Mouse (Mus musculus): ENCODE data around the gene Nlgn1. TPM values are rescaled to one million over a fixed set of nuclear protein-coding genes. Genes with fewer than 3 reads are reported as not detected.

Gene Nlgn1
- polyA plus RNA-seq, 1 experiment from 2014 or later, result 0.34 TPM

GRCm38 (mm10) chr3:26330863-26331176 is 1.4 kb downstream of the Nlgn1 start:
- no peak for ATAC-seq (ENCODE audit: insufficient number of reproducible peaks, insufficient read depth, low FRiP score, low read depth)
- Histone ChIP-seq H3K4me1 (ENCODE audit: control insufficient read depth in 2 of 2, insufficient read depth in 2 of 2, low read length in 2 of 2) (peaks cover 0 to 8% of the 10 kb centered on the region in 2 experiments; a peak in 1 of 4 replicates), H3K9ac (ENCODE audit: low read length) (no peak overlapping the region), H3K4me2 (ENCODE audit: low read length) (peak overlapping the region; percentile 93), H3K27ac (replicated peaks in 1 of 2; ENCODE audit: control insufficient read depth in 1 of 2, insufficient read depth in 1 of 2, low read depth in 2 of 2, low read length in 2 of 2) (no peak overlapping the region), H3K4me3 (ENCODE audit: control insufficient read depth in 1 of 2, insufficient read depth in 1 of 2, low read depth in 1 of 2, low read length in 2 of 2) (peak overlapping the region; percentile 25 to 51; a peak in 3 of 4 replicates), H3K27me3 (ENCODE audit: control insufficient read depth, insufficient read depth, low read length) (peaks cover 50% of the 10 kb centered on the region), H3K9me3 (ENCODE audit: control insufficient read depth, low read length) (no peaks in the 10 kb centered on the region), H3K36me3 (ENCODE audit: control insufficient read depth, insufficient read depth, low read length) (no peaks in the 10 kb centered on the region)
- WGBS, result 11% methylated on average over 9 of the region's 9 CpGs

DNA sequence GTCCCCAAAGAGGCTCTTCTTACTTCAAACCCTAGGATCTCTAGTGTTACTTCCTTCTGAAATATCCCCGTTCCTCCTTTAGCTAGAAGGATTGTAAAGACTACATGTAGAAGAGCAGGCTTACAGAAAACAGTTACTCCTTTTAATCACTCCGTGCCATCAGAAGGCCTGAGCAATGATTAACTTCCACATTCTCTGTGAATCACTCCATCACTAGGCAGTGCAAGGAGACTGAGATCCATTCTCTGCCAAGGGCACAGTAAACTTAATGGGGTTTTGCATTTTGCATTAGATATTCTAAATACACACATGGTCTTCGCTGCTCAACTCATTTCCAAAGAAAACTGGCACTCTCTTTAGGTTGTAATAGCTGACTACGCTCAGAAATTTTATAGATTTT is 2.2 kb downstream of the Nlgn1 start:
- 79% methylated on average over 4 of the region's 4 CpGs for WGBS
- Histone ChIP-seq H3K4me2 (ENCODE audit: low read length) (no peak overlapping the region), H3K27ac (replicated peaks in 1 of 2; ENCODE audit: control insufficient read depth in 1 of 2, insufficient read depth in 1 of 2, low read depth in 2 of 2, low read length in 2 of 2) (no peak overlapping the region), H3K4me1 (ENCODE audit: control insufficient read depth in 2 of 2, insufficient read depth in 2 of 2, low read length in 2 of 2) (peaks cover 0 to 8% of the 10 kb centered on the region in 2 experiments; a peak in 1 of 4 replicates), H3K4me3 (ENCODE audit: control insufficient read depth in 1 of 2, insufficient read depth in 1 of 2, low read depth in 1 of 2, low read length in 2 of 2) (no peak overlapping the region), H3K9ac (ENCODE audit: low read length) (no peak overlapping the region), H3K36me3 (ENCODE audit: control insufficient read depth, insufficient read depth, low read length) (no peaks in the 10 kb centered on the region), H3K9me3 (ENCODE audit: control insufficient read depth, low read length) (no peaks in the 10 kb centered on the region), H3K27me3 (ENCODE audit: control insufficient read depth, insufficient read depth, low read length) (peaks cover 45% of the 10 kb centered on the region)
- ATAC-seq (ENCODE audit: insufficient number of reproducible peaks, insufficient read depth, low FRiP score, low read depth), result no peak

DNA sequence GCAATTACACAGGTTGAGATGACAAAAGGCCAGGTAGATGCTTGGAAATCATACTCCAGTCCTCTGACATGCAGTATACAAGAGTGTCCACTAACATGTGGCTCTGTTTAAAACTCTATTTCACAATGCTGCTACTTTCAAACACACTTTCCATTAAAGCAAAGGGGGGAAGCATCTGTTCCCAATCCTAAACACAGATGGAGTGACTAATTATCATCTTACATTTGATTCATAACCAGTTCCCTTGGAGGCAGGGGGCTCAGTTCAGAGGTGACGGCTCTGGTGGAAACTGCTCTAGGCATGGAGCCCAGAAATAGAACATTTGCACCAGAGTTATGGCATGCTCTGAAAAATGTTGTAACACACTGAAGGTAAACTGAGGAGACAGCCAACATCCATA is 7.8 kb downstream of the Nlgn1 start:
- Histone ChIP-seq H3K9ac (ENCODE audit: low read length) (no peak overlapping the region), H3K27ac (replicated peaks in 1 of 2; ENCODE audit: control insufficient read depth in 1 of 2, insufficient read depth in 1 of 2, low read depth in 2 of 2, low read length in 2 of 2) (no peak overlapping the region), H3K4me2 (ENCODE audit: low read length) (no peak overlapping the region), H3K36me3 (ENCODE audit: control insufficient read depth, insufficient read depth, low read length) (no peaks in the 10 kb centered on the region), H3K27me3 (ENCODE audit: control insufficient read depth, insufficient read depth, low read length) (no peaks in the 10 kb centered on the region), H3K9me3 (ENCODE audit: control insufficient read depth, low read length) (no peaks in the 10 kb centered on the region), H3K4me3 (ENCODE audit: control insufficient read depth in 1 of 2, insufficient read depth in 1 of 2, low read depth in 1 of 2, low read length in 2 of 2) (no peak overlapping the region), H3K4me1 (ENCODE audit: control insufficient read depth in 2 of 2, insufficient read depth in 2 of 2, low read length in 2 of 2) (no peaks in the 10 kb centered on the region)
- ATAC-seq (ENCODE audit: insufficient number of reproducible peaks, insufficient read depth, low FRiP score, low read depth), result no peak
- 63% methylated on average over 1 of the region's 1 CpGs for WGBS

- H3K4me3 ChIP-seq (ENCODE audit: control insufficient read depth in 1 of 2, insufficient read depth in 1 of 2, low read depth in 1 of 2, low read length in 2 of 2), result no peak overlapping the region
- no peak overlapping the region for H3K27ac ChIP-seq (replicated peaks in 1 of 2; ENCODE audit: control insufficient read depth in 1 of 2, insufficient read depth in 1 of 2, low read depth in 2 of 2, low read length in 2 of 2)
- no peaks in the 10 kb centered on the region for H3K9me3 ChIP-seq (ENCODE audit: control insufficient read depth, low read length)
- H3K36me3 ChIP-seq (ENCODE audit: control insufficient read depth, insufficient read depth, low read length), result no peaks in the 10 kb centered on the region
- ATAC-seq (ENCODE audit: insufficient number of reproducible peaks, insufficient read depth, low FRiP score, low read depth), result no peak
- H3K9ac ChIP-seq (ENCODE audit: low read length), result no peak overlapping the region
- H3K4me2 ChIP-seq (ENCODE audit: low read length), result no peak overlapping the region
- WGBS, result 78% methylated on average over 2 of the region's 2 CpGs
- H3K27me3 ChIP-seq (ENCODE audit: control insufficient read depth, insufficient read depth, low read length), result no peaks in the 10 kb centered on the region
- no peaks in the 10 kb centered on the region for H3K4me1 ChIP-seq (ENCODE audit: control insufficient read depth in 2 of 2, insufficient read depth in 2 of 2, low read length in 2 of 2)
These were observed 14.9 kb downstream of the Nlgn1 start for GRCm38 (mm10) chr3:26317397-26317796.

DNA sequence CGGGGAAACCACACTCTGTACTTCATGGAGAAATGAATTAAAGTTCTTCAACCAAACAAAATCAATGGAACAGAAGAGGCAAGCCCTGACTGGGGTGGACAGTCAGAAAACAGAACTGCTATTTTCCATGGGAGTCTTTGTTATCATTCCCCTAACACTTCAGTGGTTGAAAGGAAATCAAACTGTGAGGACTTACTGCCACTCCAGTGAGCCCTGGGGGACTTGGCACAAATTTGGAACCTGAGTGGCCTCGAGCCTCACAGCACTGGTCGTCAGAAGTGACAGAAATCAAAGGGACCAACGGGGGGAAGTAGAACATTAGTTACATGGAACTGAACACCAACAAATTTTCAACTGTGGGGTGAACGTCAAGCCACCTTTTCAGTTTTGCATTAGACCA is 34.4 kb downstream of the Nlgn1 start:
- Histone ChIP-seq H3K36me3 (ENCODE audit: control insufficient read depth, insufficient read depth, low read length) (no peaks in the 10 kb centered on the region), H3K4me2 (ENCODE audit: low read length) (no peak overlapping the region), H3K9me3 (ENCODE audit: control insufficient read depth, low read length) (no peaks in the 10 kb centered on the region), H3K4me1 (ENCODE audit: control insufficient read depth in 2 of 2, insufficient read depth in 2 of 2, low read length in 2 of 2) (no peaks in the 10 kb centered on the region), H3K4me3 (ENCODE audit: control insufficient read depth in 1 of 2, insufficient read depth in 1 of 2, low read depth in 1 of 2, low read length in 2 of 2) (no peak overlapping the region), H3K27ac (replicated peaks in 1 of 2; ENCODE audit: control insufficient read depth in 1 of 2, insufficient read depth in 1 of 2, low read depth in 2 of 2, low read length in 2 of 2) (no peak overlapping the region), H3K9ac (ENCODE audit: low read length) (no peak overlapping the region), H3K27me3 (ENCODE audit: control insufficient read depth, insufficient read depth, low read length) (no peaks in the 10 kb centered on the region)
- 59% methylated on average over 5 of the region's 5 CpGs for WGBS
- ATAC-seq (ENCODE audit: insufficient number of reproducible peaks, insufficient read depth, low FRiP score, low read depth), result no peak

- Histone ChIP-seq H3K36me3 (ENCODE audit: control insufficient read depth, insufficient read depth, low read length) (no peaks in the 10 kb centered on the region), H3K9me3 (ENCODE audit: control insufficient read depth, low read length) (no peaks in the 10 kb centered on the region), H3K4me1 (ENCODE audit: control insufficient read depth in 2 of 2, insufficient read depth in 2 of 2, low read length in 2 of 2) (no peaks in the 10 kb centered on the region), H3K27me3 (ENCODE audit: control insufficient read depth, insufficient read depth, low read length) (no peaks in the 10 kb centered on the region), H3K27ac (replicated peaks in 1 of 2; ENCODE audit: control insufficient read depth in 1 of 2, insufficient read depth in 1 of 2, low read depth in 2 of 2, low read length in 2 of 2) (no peak overlapping the region), H3K4me2 (ENCODE audit: low read length) (no peak overlapping the region), H3K4me3 (ENCODE audit: control insufficient read depth in 1 of 2, insufficient read depth in 1 of 2, low read depth in 1 of 2, low read length in 2 of 2) (no peak overlapping the region), H3K9ac (ENCODE audit: low read length) (no peak overlapping the region)
- no peak for ATAC-seq (ENCODE audit: insufficient number of reproducible peaks, insufficient read depth, low FRiP score, low read depth)
- 59% methylated on average over 4 of the region's 4 CpGs for WGBS
These were observed 61.1 kb downstream of the Nlgn1 start for GRCm38 (mm10) chr3:26270894-26271795.

GRCm38 (mm10) chr3:26246564-26246963 is 85.7 kb downstream of the Nlgn1 start:
- H3K4me3 ChIP-seq (ENCODE audit: control insufficient read depth in 1 of 2, insufficient read depth in 1 of 2, low read depth in 1 of 2, low read length in 2 of 2), result no peak overlapping the region
- WGBS, result 81% methylated on average over 7 of the region's 7 CpGs

DNA sequence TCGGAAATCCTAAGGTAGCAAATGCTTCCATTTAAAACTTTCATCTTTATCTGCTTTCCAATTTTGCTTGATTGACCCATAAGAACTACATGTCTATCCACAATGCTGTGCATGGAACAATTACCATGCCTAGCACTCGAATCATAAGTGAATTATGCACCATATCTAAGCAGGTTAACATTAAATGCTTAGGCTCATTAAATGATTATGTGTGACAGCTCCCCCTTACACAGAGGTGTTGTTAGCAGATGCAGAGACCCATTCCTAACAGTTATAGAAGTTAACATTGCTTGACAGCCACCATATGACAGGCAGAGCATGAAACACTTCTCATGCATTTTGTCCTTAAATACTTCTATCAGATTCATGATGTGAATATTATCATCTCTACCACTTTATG is 89.0 kb downstream of the Nlgn1 start:
- no peaks in the 10 kb centered on the region for H3K4me1 ChIP-seq (ENCODE audit: control insufficient read depth in 2 of 2, insufficient read depth in 2 of 2, low read length in 2 of 2)
- H3K9me3 ChIP-seq (ENCODE audit: control insufficient read depth, low read length), result no peaks in the 10 kb centered on the region
- H3K4me3 ChIP-seq (ENCODE audit: control insufficient read depth in 1 of 2, insufficient read depth in 1 of 2, low read depth in 1 of 2, low read length in 2 of 2), result no peak overlapping the region
- no peak overlapping the region for H3K27ac ChIP-seq (replicated peaks in 1 of 2; ENCODE audit: control insufficient read depth in 1 of 2, insufficient read depth in 1 of 2, low read depth in 2 of 2, low read length in 2 of 2)
- H3K36me3 ChIP-seq (ENCODE audit: control insufficient read depth, insufficient read depth, low read length), result no peaks in the 10 kb centered on the region
- no peak overlapping the region for H3K9ac ChIP-seq (ENCODE audit: low read length)
- H3K4me2 ChIP-seq (ENCODE audit: low read length), result no peak overlapping the region
- WGBS, result 54% methylated on average over 2 of the region's 2 CpGs
- H3K27me3 ChIP-seq (ENCODE audit: control insufficient read depth, insufficient read depth, low read length), result no peaks in the 10 kb centered on the region
- ATAC-seq (ENCODE audit: insufficient number of reproducible peaks, insufficient read depth, low FRiP score, low read depth), result no peak

More at GRCm38 (mm10) chr3:26246564-26246963, 85.7 kb downstream of the Nlgn1 start:
- no peak for ATAC-seq (ENCODE audit: insufficient number of reproducible peaks, insufficient read depth, low FRiP score, low read depth)
- H3K9me3 ChIP-seq (ENCODE audit: control insufficient read depth, low read length), result no peaks in the 10 kb centered on the region
- H3K27ac ChIP-seq (replicated peaks in 1 of 2; ENCODE audit: control insufficient read depth in 1 of 2, insufficient read depth in 1 of 2, low read depth in 2 of 2, low read length in 2 of 2), result no peak overlapping the region
- H3K4me2 ChIP-seq (ENCODE audit: low read length), result no peak overlapping the region
- H3K27me3 ChIP-seq (ENCODE audit: control insufficient read depth, insufficient read depth, low read length), result no peaks in the 10 kb centered on the region
- H3K4me1 ChIP-seq (ENCODE audit: control insufficient read depth in 2 of 2, insufficient read depth in 2 of 2, low read length in 2 of 2), result no peaks in the 10 kb centered on the region
- no peak overlapping the region for H3K9ac ChIP-seq (ENCODE audit: low read length)
- H3K36me3 ChIP-seq (ENCODE audit: control insufficient read depth, insufficient read depth, low read length), result no peaks in the 10 kb centered on the region
